Mouse (Mus musculus): Measurements from ENCODE around the gene Arhgap6.
A peak's percentile ranks its signal among the peaks of the same experiment; 100 is the strongest.
"Not testable (repeated sequence)": the region's sequence is repeated elsewhere in the genome, so short reads cannot be mapped to it uniquely, and the experiment has no call there.

Arhgap6 gene

GRCm38 (mm10) chrX:169308559-169308958 is 513.7 kb downstream of the Arhgap6 start:
- no peak for DNase-seq (ENCODE audit: low read depth, low spot score)

- DNase-seq (ENCODE audit: low read depth, low spot score) = no peak
Observed at GRCm38 (mm10) chrX:169319066-169319760, 524.3 kb downstream of the Arhgap6 start.

- peak; percentile 82 for DNase-seq (ENCODE audit: low read depth, low spot score)
Observed at GRCm38 (mm10) chrX:169319945-169320667, 525.2 kb downstream of the Arhgap6 start, which contains the start of gene Hccs. Gene Hccs (minus strand): TSS chrX:169320372.

- not testable (repeated sequence) for DNase-seq (ENCODE audit: low read depth, low spot score)
Observed at GRCm38 (mm10) chrX:169320668-169321005, 525.7 kb downstream of the Arhgap6 start.

GRCm38 (mm10) chrX:169325929-169326595 is 531.2 kb downstream of the Arhgap6 start:
- DNase-seq (ENCODE audit: low read depth, low spot score) = no peak

- no peak for DNase-seq (ENCODE audit: low read depth, low spot score)
Observed at GRCm38 (mm10) chrX:169332264-169332663, 537.4 kb downstream of the Arhgap6 start.

- DNase-seq (ENCODE audit: low read depth, low spot score) = no peak
Observed at GRCm38 (mm10) chrX:169337559-169337958, 542.7 kb downstream of the Arhgap6 start.

GRCm38 (mm10) chrX:169338213-169338612 is 543.3 kb downstream of the Arhgap6 start:
- no peak for DNase-seq (ENCODE audit: low read depth, low spot score)

Data from telencephalon, adult 2 months (tissue).